Mouse (Mus musculus): ENCODE measurements around the gene Lrrc49.
A peak's percentile ranks its signal among the peaks of the same experiment; 100 is the strongest.

Gene Lrrc49

DNA sequence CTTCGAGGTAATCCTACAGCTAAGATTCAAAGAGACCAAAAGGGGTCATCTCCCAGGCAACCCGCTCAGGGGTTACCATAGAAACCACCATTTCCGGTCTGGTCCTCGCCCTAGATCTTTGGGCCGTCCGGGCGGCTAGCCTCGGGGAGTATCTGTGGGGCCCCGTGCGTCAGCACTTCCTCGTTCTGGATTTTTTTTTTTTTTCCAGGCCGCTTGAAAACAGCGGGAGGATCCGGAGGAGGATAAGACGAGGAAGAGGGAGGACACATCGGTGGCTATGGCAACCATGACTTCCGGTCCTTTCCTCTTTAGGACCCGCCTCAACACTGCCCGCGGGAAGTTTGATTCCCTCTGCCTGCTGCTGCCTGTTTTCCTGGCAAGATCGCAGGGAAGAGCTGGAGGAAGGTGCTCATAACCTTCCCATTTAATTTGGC lies at the start of gene Lrrc49:
Lrrc49 (minus strand) TSS at position 268 of the 434 bp plus-strand sequence.
- DNase-seq = peak; percentile 95

DNA sequence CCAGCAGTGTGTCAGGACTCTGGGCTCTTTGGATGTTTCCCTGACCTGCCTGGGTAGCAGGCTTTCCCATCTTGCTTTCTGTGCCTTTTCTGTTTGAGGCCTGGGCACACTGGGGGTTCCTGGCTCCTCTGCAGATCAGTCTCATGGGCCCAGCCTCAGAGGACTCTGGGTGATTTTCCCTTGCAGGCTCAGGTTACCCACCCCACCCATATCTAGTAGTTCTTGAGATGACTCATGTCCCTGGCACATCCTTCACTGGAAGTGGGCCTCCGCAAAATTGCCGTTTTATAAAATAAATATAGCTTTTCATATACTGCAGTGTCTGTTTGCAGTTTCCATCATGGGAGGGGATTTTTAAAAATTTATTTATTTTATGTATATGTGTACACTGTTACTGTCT lies 46.4 kb upstream of the Lrrc49 start:
- no peak for DNase-seq

GRCm38 (mm10) chr9:60724968-60725367 lies 37.0 kb upstream of the Lrrc49 start:
- no peak for DNase-seq

DNA sequence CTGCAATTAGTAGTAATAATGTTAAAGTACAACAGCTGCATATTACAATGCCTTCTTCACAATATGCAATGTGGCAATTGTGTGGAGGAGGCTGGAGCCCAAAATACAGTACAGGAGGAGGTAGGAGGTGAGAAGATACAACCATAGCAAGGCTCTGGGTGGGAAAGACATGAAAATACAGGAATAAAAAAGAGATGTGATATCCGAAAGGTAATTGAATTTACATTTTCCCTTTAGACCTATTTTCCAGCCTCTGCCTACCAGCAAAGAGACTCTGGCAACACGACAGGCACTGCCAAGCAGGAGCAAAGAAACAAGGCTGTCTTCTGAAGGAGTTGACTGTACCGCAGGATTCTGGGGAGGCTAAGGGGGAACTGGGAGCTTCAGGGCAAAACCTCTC lies 31.7 kb upstream of the Lrrc49 start:
- DNase-seq = no peak

DNA sequence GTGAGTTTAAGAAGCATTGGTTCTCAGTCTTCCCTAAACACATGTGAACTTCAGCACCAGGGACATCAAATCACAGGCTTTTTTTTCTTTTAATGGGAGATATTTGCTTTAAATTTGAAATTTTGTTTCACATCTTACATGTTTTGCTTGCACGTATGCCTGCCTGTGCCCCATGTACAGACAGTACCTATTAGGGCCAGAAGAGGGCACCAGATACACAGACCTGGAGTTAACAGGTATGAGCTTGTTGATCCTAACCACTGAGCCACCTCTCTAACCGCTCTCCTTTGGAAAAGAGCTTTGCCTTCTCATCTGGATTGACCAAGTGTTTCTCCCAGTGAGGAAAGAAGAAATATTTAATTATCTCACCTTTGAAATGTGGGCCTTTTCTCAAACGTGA lies 30.3 kb upstream of the Lrrc49 start:
- DNase-seq = peak; percentile 54

DNA sequence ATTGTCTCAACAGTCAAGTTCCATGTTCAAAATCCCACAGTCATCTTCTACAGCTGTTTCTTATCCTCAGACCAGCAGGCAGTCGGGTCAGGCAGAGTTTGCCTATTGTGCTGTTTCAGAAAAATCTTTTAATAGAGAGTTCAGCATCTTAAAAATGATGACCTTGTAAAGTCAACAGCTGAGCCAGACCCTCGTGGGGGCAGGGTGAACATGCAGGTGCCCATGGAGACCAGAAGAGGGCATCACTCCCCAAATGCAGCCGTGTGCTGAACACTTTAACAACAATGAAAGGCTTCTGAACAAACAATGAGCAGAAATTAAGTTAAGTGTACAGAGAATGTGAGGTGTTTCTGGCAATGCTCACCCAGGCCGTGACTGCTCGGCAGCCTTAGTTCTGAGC lies 27.9 kb upstream of the Lrrc49 start:
- no peak for DNase-seq

DNA sequence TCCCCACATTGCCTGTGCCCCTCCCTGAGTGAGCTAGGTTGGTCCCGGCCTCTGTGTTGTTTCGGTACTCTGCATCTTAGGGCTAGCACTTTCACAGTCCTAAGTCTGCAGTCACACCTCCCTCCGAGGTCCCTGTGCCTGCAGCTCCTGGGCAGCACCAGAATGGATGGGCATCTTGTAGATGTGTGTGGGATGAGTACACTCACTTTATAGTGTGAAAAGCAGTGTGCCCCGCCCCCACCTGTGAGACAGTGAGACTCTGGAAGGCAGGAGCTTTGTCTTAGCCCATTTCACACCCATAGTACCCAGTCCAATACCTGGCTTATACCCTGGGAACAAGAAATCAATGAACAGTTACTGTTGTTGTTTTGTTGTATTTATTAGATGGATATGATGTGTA lies 27.3 kb upstream of the Lrrc49 start:
- no peak for DNase-seq

- DNase-seq = no peak
These were observed 26.2 kb upstream of the Lrrc49 start for GRCm38 (mm10) chr9:60714191-60714590.

- DNase-seq = no peak
These were observed 25.7 kb upstream of the Lrrc49 start for GRCm38 (mm10) chr9:60713616-60714015.

- DNase-seq = peak; percentile 58
These were observed 25.0 kb upstream of the Lrrc49 start, which contains the start of gene Larp6 for GRCm38 (mm10) chr9:60712771-60713541. TSS of gene Larp6 (plus strand) at chr9:60712989.

- DNase-seq = no peak
These were observed 24.1 kb upstream of the Lrrc49 start for GRCm38 (mm10) chr9:60712011-60712410.

DNA sequence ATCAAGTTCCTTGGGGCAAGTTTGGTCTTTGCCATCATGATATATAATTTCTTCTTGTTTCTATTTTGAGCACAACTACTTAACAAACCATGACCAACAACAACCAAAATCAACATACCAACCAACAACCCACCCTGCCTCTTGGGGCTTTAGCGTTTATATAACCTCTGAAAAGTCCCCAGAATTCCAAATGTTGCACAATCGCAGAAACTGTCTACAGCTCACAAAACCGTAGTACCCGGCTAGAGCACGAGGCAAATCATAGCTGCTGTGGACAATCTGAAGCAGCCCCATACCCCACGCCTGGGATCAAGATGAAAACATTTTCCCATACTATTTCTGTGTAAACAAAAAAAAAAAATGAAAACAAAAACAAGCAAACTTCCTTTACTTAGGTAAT lies 21.8 kb upstream of the Lrrc49 start:
- DNase-seq = no peak

GRCm38 (mm10) chr9:60708606-60709005 lies 20.6 kb upstream of the Lrrc49 start:
- no peak for DNase-seq

GRCm38 (mm10) chr9:60707594-60707993 lies 19.6 kb upstream of the Lrrc49 start:
- no peak for DNase-seq

DNA sequence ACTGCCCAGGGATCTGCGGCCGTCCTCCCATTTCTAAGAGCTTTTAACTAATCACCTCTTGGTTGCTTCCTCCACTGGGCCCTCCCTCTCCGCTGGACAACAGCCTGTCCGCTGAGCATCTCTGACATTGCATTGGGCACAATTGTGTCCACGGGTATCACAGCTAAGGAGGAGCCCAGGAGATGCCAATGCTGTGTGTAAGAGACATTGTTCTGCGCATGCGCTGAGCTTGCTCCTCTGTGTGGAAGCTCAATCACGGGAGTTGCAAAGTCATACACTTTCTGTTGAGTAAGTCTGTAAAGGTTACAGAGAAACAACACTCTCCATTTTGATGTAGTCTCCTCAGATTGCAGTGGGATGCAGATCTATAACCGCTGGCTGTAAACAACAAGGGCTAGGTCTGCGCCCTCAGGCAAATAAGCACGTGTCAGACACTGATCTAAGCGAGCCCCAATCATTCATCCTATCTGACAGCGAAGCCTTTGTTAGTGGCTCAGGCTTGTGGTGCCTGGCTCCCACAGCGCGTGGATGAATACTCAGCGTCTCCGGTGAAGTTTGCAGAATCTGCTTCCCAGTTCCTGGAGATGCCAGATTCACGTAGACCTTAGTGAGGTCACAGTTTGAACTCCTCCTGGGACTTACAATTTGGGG lies 11.7 kb upstream of the Lrrc49 start:
- DNase-seq = peak; percentile 35

DNA sequence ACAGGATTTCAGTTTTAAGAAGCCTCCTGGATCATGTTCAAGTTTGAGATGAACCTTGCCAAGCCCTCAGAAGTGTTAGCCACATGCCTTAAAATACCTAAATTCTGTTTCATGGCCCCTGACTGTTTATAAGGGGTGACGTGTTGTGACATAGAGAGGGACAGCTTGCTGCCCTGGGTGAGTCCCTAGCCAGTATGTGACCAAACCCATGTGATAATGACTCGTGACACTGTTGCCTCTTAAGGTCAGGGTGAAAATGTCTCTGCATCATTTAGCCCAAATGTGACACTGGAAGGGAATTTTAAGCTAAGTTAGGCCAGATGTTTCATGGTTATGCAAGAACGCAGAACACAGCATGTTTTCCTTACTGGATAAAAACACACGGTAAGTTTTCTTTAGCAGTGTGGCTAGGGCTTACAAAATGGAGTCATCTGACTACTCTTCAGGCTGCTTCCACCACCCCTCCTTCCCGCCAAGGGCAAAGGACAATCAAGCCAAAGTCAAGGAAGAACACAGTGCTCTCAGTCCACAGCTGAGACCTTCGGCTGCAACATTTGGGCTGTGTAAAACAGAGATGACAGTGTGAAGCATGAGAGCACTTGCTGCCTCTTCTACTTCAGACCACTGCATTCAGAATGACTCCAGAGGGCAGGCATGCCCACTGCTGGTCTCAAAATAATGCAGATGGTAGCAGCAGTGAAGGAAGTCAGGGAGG lies 8.5 kb upstream of the Lrrc49 start:
- DNase-seq = no peak

GRCm38 (mm10) chr9:60693986-60694385 lies 6.0 kb upstream of the Lrrc49 start:
- no peak for DNase-seq

DNA sequence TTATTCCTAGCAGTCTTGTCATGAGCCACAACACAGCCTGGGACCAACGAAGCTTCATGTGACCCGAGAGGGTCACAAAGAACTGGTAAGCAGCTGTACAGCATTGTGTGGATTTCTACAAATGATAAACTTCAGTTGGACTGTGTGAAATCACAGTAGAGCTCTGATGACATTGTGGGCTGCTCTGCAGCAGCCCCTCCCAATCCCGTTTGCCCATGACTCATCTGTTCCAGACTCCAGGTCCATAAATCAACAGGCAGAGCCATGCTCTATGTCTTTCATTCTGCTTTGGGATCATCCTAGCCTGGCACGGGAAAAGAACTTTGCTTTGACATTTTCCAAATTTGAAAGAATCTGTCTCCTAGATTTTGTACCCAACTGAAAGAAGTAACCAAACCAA lies 4.7 kb upstream of the Lrrc49 start:
- no peak for DNase-seq

DNA sequence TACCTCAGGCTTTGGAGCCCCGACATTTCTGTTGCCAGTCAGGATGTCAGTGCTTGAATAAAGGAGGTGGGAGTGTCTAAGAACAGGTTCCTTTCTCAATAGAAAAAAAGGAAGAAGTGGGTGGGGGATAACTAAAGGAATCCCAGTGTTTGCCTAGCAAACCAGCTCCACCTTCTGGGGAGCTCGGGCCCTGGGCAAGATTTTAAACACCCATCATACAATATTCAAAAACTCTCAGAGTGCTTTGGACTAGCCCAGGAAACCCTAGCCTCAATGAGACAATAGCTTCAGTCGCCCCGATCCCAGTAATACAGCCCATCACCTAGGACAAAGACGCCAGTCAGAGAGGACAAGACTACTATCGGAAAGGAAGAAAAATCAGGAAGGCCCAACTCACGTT lies 543 bp downstream of the Lrrc49 start:
- no peak for DNase-seq

DNA sequence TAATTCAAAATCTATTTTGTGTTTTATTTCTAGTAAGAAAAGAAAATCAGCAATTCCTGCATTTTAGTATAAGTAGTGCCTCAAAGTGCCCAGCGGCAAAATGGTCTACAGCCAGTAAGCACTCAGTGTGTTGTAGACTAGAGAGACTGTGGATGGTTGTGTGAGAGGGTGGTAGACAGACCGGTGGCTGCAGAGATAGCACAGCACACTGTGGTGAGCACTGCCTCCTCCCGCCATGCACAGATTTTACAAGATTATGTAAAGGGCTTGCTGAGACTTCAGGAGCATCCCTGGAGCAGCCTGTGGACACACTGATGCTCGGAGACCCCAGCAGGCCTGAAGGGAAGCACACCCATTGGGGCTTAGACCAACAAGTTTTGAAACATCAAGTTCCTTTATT lies 5.2 kb downstream of the Lrrc49 start:
- DNase-seq = no peak

GRCm38 (mm10) chr9:60681005-60681404 lies 7.0 kb downstream of the Lrrc49 start:
- no peak for DNase-seq

DNA sequence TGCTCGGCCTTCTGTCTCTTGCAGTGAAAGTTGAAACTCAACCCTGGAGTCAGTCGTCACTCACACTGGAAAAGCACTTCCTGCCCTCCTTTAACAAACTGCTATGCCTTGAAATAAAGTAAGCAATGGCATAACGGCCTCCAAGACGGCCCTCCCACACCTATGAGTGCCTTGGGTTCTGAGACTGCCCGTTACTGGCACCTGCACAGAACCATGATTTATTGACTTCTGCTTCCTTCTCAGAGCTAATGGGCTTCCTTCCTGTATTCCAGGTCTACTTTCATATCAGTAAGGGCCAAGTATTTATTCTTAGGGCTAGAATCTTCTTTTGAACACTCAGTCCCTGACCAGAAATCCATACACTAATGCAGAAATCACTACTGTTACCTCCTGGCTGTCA lies 9.0 kb downstream of the Lrrc49 start:
- no peak for DNase-seq

- no peak for DNase-seq
These were observed 11.5 kb downstream of the Lrrc49 start for GRCm38 (mm10) chr9:60676429-60676828.

- no peak for DNase-seq
These were observed 13.2 kb downstream of the Lrrc49 start for GRCm38 (mm10) chr9:60674780-60675179.
